Mouse (Mus musculus): ENCODE measurements around the gene Pde9a. TPM values are rescaled to one million over a fixed set of nuclear protein-coding genes. Genes with fewer than 3 reads are reported as not detected.

Gene Pde9a
- polyA plus RNA-seq (2015; fragmentation: Nextera tagmentation; extraction: Ambion mirVana): 2.7 and 3.6 TPM in 2 replicates

DNA sequence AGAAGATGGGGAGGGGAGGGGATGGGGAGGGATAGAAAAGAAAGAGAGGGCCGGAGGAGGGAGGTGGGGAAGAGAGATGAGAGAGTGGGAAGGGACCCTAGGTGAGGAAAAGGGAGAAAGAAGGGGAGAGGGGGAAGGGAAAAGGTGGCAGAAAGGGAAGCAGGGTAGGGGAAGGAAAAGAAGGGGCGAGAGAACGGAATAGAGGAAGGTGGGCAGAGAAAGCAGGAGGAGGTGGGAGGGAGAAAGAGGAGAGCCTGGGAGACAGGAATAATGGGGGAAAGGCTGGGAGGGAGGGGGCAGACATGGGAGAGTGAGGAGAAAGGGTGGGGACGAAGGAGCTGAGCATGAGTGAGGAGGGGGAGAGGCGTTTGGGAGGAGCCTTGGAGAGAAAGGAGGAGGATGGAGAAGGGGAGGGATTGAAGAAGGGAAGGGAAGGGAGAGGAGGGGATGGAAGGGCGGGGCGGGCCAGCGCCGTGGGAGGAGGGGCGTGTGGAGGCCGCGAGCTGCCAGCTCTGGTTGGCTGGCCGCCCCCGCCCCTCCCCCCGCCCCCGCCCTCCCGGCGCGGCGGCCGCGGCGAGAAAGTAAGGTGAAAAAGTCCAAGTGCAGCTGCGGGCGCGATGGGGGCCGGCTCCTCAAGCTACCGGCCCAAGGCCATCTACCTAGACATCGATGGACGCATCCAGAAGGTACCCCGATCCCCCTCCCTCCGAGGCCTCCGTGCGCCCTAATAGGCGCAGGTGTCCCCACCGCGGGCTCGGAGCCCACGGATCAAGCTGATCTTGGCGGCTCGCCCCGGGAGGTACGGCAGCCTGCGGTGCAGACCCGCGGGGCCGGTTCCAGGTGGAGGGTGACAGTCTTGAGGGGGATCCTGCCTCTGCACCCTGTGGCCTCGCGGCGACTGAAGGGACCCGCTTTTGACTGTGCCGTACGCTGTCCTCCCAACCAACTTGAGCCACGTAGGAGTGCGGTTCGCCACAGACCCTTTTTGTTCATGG is at the start of gene Pde9a:
TSS of gene Pde9a (plus strand) at position 540 of the 995 bp plus-strand sequence.

GRCm38 (mm10) chr17:31519946-31520838 is 134.2 kb downstream of the Pde9a start, which contains the start of the genes Wdr4 and Ndufv3:
Gene Wdr4, minus strand, starts transcription at chr17:31519980.
Gene Ndufv3, plus strand, starts transcription at chr17:31520115.

Other genes starting within 250 kb of the Pde9a start
- not detected in 2 replicates for gene Tff2, start 241.9 kb upstream of the Pde9a start, polyA plus RNA-seq (2015; fragmentation: Nextera tagmentation; extraction: Ambion mirVana)
- not detected in 2 replicates for gene Tff1, start 220.9 kb upstream of the Pde9a start, polyA plus RNA-seq (2015; fragmentation: Nextera tagmentation; extraction: Ambion mirVana)
- not detected in 2 replicates for gene Tmprss3, start 187.2 kb upstream of the Pde9a start, polyA plus RNA-seq (2015; fragmentation: Nextera tagmentation; extraction: Ambion mirVana)
- gene Ubash3a, start 178.3 kb upstream of the Pde9a start, polyA plus RNA-seq (2015; fragmentation: Nextera tagmentation; extraction: Ambion mirVana): 0.06 and 0.13 TPM in 2 replicates
- 0.18 and 0.53 TPM in 2 replicates for gene Rsph1, start 108.8 kb upstream of the Pde9a start, polyA plus RNA-seq (2015; fragmentation: Nextera tagmentation; extraction: Ambion mirVana)
- gene Slc37a1, start 99.4 kb upstream of the Pde9a start, polyA plus RNA-seq (2015; fragmentation: Nextera tagmentation; extraction: Ambion mirVana): 0.74 and 1.5 TPM in 2 replicates
- 8.9 and 10.6 TPM in 2 replicates for gene Wdr4, start 133.8 kb downstream of the Pde9a start, polyA plus RNA-seq (2015; fragmentation: Nextera tagmentation; extraction: Ambion mirVana)
- 500 and 579 TPM in 2 replicates for gene Ndufv3, start 133.9 kb downstream of the Pde9a start, polyA plus RNA-seq (2015; fragmentation: Nextera tagmentation; extraction: Ambion mirVana)
- gene Pknox1, start 178.5 kb downstream of the Pde9a start, polyA plus RNA-seq (2015; fragmentation: Nextera tagmentation; extraction: Ambion mirVana): 11.9 and 12.2 TPM in 2 replicates

Measured in skeletal muscle tissue, postnatal 0 days (tissue).